In genomic region chr6:88810291-88810690, GRCm38 (mm10) we compare ENCODE assay signal across 17 mouse cellular contexts. TPM values are rescaled to one million over a fixed set of nuclear protein-coding genes. Genes with fewer than 3 reads are reported as not detected.
DNase-seq lines count a peak whose midpoint lies in the region; ATAC-seq and TF ChIP-seq lines count a peak whose summit lies in the region.
"Had no signal": no experiment of that assay in that cellular context is flagged by ENCODE, and none has a peak within 500 bp of the region (broad histone marks: within the 10 kb centered on the region; RNA-seq: fewer than 3 reads in every experiment).

No protein-coding gene starts in this region.

- no peak for TF ChIP-seq CTCF in gastrocnemius, adult 2 months (IDR thresholded peaks at IDR 0.05)
- no peak for TF ChIP-seq CTCF in stomach, postnatal 0 days (IDR thresholded peaks at IDR 0.05; ENCODE audit: low read depth)

- intact Hi-C loops in gastrocnemius, adult 2 months (cut with DNase I) = no loop called here
- intact Hi-C loops in gastrocnemius, postnatal 36 days (cut with DNase I) = no loop called here

- no peak for ATAC-seq in kidney, embryonic 16.5 days (ENCODE audit: low FRiP score, low TSS enrichment)
- ATAC-seq in neural tube, embryonic 12.5 days (ENCODE audit: low FRiP score, low read depth) = peak; percentile 21; the same call in 1 of the 2 replicates
- no peak for ATAC-seq in stomach, postnatal 0 days (ENCODE audit: low FRiP score, low TSS enrichment)
- ATAC-seq: inflammation-experienced regulatory T-cells, adult 6 months had no signal

- H3K9ac ChIP-seq in kidney, embryonic 16.5 days (replicated peaks; ENCODE audit: low read length) = no peak overlapping the region
- H3K9ac ChIP-seq in neural tube, embryonic 12.5 days = no peak overlapping the region
- H3K9ac ChIP-seq in stomach, postnatal 0 days (ENCODE audit: low read length) = no peak overlapping the region
- H3K9ac ChIP-seq: embryonic facial prominence, embryonic 15.5 days; forebrain, embryonic 15.5 days; heart, embryonic 15.5 days; limb, embryonic 15.5 days had no signal

- peaks cover 38% of the 10 kb centered on the region for H3K4me1 ChIP-seq in kidney, embryonic 16.5 days (ENCODE audit: insufficient read depth, low read length)
- peaks cover 14% of the 10 kb centered on the region; the same call in 1 of the 2 replicates for H3K4me1 ChIP-seq in neural tube, embryonic 12.5 days
- no peaks in the 10 kb centered on the region for H3K4me1 ChIP-seq in stomach, postnatal 0 days (replicated peaks; ENCODE audit: control insufficient read depth, insufficient read depth)

- no peak for DNase-seq in gastrocnemius, adult 2 months
- DNase-seq in gastrocnemius, postnatal 36 days = no peak
- DNase-seq in kidney, postnatal 14 days = no peak
- no peak for DNase-seq in neural tube, embryonic 10.5 days (ENCODE audit: extremely low spot score, low spot score)
- no peak for DNase-seq in stomach, postnatal 0 days (ENCODE audit: low spot score)
- no peak for DNase-seq in cerebellum, postnatal 14 days
- DNase-seq: adrenal gland, adult 2 months; cerebellum, adult 9-11 months; gastrocnemius, postnatal 25 days; thymus, adult 18-20 months had no signal

- H3K27ac ChIP-seq in gastrocnemius, adult 2 months = peak overlapping the region; percentile 61
- H3K27ac ChIP-seq in kidney, embryonic 16.5 days (ENCODE audit: low read length) = peak overlapping the region; percentile 34; the same call in 1 of the 2 replicates
- H3K27ac ChIP-seq in neural tube, embryonic 12.5 days = no peak overlapping the region
- 0 out of 2 replicates have a peak overlapping the region, but pooled peaks have one; percentile 0 for H3K27ac ChIP-seq in stomach, postnatal 0 days (replicated peaks)
- H3K27ac ChIP-seq: embryonic facial prominence, embryonic 15.5 days; forebrain, embryonic 15.5 days; limb, embryonic 15.5 days had no signal

- H3K36me3 ChIP-seq in kidney, embryonic 16.5 days (ENCODE audit: insufficient read depth, low read length) = no peaks in the 10 kb centered on the region
- H3K36me3 ChIP-seq in neural tube, embryonic 12.5 days = no peaks in the 10 kb centered on the region
- peaks cover 4% of the 10 kb centered on the region; the same call in 1 of the 2 replicates for H3K36me3 ChIP-seq in stomach, postnatal 0 days (ENCODE audit: control insufficient read depth, insufficient read depth, low read length)
- H3K36me3 ChIP-seq: embryonic facial prominence, embryonic 15.5 days; forebrain, embryonic 15.5 days; heart, embryonic 15.5 days; limb, embryonic 15.5 days had no signal

- H3K4me3 ChIP-seq in gastrocnemius, adult 2 months = no peak overlapping the region
- H3K4me3 ChIP-seq in kidney, embryonic 16.5 days (ENCODE audit: low read length) = no peak overlapping the region
- no peak overlapping the region for H3K4me3 ChIP-seq in neural tube, embryonic 12.5 days
- no peak overlapping the region for H3K4me3 ChIP-seq in stomach, postnatal 0 days (ENCODE audit: low read depth, low read length)
- H3K4me3 ChIP-seq: embryonic facial prominence, embryonic 15.5 days; forebrain, embryonic 15.5 days; heart, embryonic 15.5 days; limb, embryonic 15.5 days had no signal

- H3K9me3 ChIP-seq in kidney, embryonic 16.5 days (ENCODE audit: low read length) = no peaks in the 10 kb centered on the region
- H3K9me3 ChIP-seq in neural tube, embryonic 12.5 days = no peaks in the 10 kb centered on the region
- no peaks in the 10 kb centered on the region for H3K9me3 ChIP-seq in stomach, postnatal 0 days (ENCODE audit: control insufficient read depth, low read length)
- H3K9me3 ChIP-seq: embryonic facial prominence, embryonic 15.5 days; forebrain, embryonic 15.5 days; heart, embryonic 15.5 days; limb, embryonic 15.5 days had no signal

- no peak for TF ChIP-seq EP300 in stomach, postnatal 0 days (optimal IDR thresholded peaks at IDR 0.05)

- H3K4me2 ChIP-seq in kidney, embryonic 16.5 days (replicated peaks; ENCODE audit: low read depth, low read length) = no peak overlapping the region
- H3K4me2 ChIP-seq in neural tube, embryonic 12.5 days (replicated peaks) = no peak overlapping the region
- H3K4me2 ChIP-seq in stomach, postnatal 0 days (replicated peaks; ENCODE audit: low read depth) = no peak overlapping the region
- H3K4me2 ChIP-seq: embryonic facial prominence, embryonic 15.5 days; forebrain, embryonic 15.5 days; heart, embryonic 15.5 days; limb, embryonic 15.5 days had no signal

- WGBS in kidney, embryonic 16.5 days = 18% methylated on average over 3 of the region's 3 CpGs
- WGBS in neural tube, embryonic 12.5 days = 40% methylated on average over 3 of the region's 3 CpGs
- 37% methylated on average over 3 of the region's 3 CpGs for WGBS in stomach, postnatal 0 days

- H3K27me3 ChIP-seq in kidney, embryonic 16.5 days (ENCODE audit: insufficient read depth, low read length) = no peaks in the 10 kb centered on the region
- H3K27me3 ChIP-seq in neural tube, embryonic 12.5 days (replicated peaks) = no peaks in the 10 kb centered on the region
- H3K27me3 ChIP-seq in stomach, postnatal 0 days (ENCODE audit: control insufficient read depth, insufficient read depth, low read length) = no peaks in the 10 kb centered on the region
- H3K27me3 ChIP-seq: embryonic facial prominence, embryonic 15.5 days; forebrain, embryonic 15.5 days; heart, embryonic 15.5 days; limb, embryonic 15.5 days had no signal

RNA-seq across cellular contexts. Expression of gene Abtb1, which starts 31.5 kb away (rescaled TPM):
- total RNA-seq in gastrocnemius, adult 2 months (2021) = 10 to 100 TPM; 16.9 to 22.7 TPM
- total RNA-seq in gastrocnemius, postnatal 36 days (2021) = 10 to 100 TPM; 19.2 to 21.0 TPM
- 43.9 and 44.6 TPM in 2 replicates for polyA plus RNA-seq in kidney, embryonic 16.5 days (2015; fragmentation: Nextera tagmentation; extraction: Ambion mirVana)
- 37.3 and 38.2 TPM in 2 replicates for polyA plus RNA-seq in neural tube, embryonic 12.5 days (2016; fragmentation: Nextera tagmentation; extraction: Ambion mirVana)
- polyA plus RNA-seq in stomach, postnatal 0 days (2015; fragmentation: Nextera tagmentation; extraction: Ambion mirVana) = 25.1 and 26.1 TPM in 2 replicates
